Mouse (Mus musculus) inflammation-experienced regulatory T-cells, adult 16 weeks (primary cell): ENCODE results near the gene Klhl2. TPM values are rescaled to one million over a fixed set of nuclear protein-coding genes. Genes with fewer than 3 reads are reported as not detected.

Source experiments
- polyA plus RNA-seq: library from polyadenylated mRNA; unstranded; fragments of 100-300 nt; shearing (Covaris generic); gene quantifications from one replicate; pipeline ENCODE4 v1.2.1, GENCODE M21; 2017

Klhl2 gene
- 2.2 TPM for polyA plus RNA-seq

GRCm38 (mm10) chr8:64849897-64850541 lies at the start of gene Klhl2:
TSS of gene Klhl2 (minus strand) at chr8:64850017.

GRCm38 (mm10) chr8:64733271-64733943 lies 116.4 kb downstream of the Klhl2 start, which contains the start of gene Msmo1:
TSS of gene Msmo1 (minus strand) at chr8:64733792.

GRCm38 (mm10) chr8:64692651-64693201 lies 157.1 kb downstream of the Klhl2 start, which contains the start of gene Cpe:
TSS of gene Cpe (minus strand) at chr8:64693054.

Other genes starting within 250 kb of the Klhl2 start
- gene Cpe, start 157.0 kb downstream of the Klhl2 start, polyA plus RNA-seq = 4.0 TPM
- gene Msmo1, start 116.2 kb downstream of the Klhl2 start, polyA plus RNA-seq = 73.4 TPM
- 73.4 TPM for gene Tmem192, start 97.2 kb upstream of the Klhl2 start, polyA plus RNA-seq
- not detected for gene Trim75, start 137.8 kb upstream of the Klhl2 start, polyA plus RNA-seq
- gene Trim61, start 168.5 kb upstream of the Klhl2 start, polyA plus RNA-seq = not detected
- gene Trim60, start 168.6 kb upstream of the Klhl2 start, polyA plus RNA-seq = not detected
- not detected for gene Apela, start 187.3 kb upstream of the Klhl2 start, polyA plus RNA-seq
- not detected for gene Gm10663, start 225.0 kb upstream of the Klhl2 start, polyA plus RNA-seq